Mouse (Mus musculus): ENCODE data around the gene Phf3. TPM values are rescaled to one million over a fixed set of nuclear protein-coding genes. Genes with fewer than 3 reads are reported as not detected.

Phf3 gene
- polyA plus RNA-seq, 1 experiment from 2014 or later = 30.9 TPM

DNA sequence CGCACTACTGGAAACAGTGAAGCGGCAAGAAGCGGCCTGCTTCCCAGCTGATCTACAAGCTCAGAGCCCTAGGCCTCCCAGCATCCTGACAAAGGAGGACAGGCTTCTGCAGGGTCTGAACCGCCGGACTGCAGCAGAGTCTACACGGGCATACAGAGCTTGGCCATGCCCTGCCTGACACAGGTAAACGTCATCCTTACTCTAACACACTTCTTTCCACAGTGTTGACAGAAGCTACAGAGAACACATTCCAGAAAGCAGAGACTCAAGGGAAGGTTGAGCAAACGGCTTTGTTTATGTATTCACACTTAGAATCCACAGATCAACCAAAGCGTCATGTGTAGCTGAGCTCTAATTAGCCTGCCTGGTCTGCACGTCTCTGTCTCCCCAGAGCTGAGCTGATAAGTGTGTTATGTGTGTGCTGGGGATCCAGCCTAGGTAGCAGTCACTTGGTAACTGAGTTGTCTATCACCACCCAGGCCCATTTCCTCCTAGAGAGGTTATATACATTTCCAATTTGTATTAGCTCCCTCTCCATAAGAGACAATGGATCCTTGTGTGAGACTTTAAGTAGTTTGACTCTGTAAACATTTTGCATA, 65.5 kb downstream of the Phf3 start:
- ATAC-seq (replicated peaks; ENCODE audit: low FRiP score, low read depth) = no peak
- TF ChIP-seq CTCF (IDR thresholded peaks at IDR 0.05; ENCODE audit: low read depth) = no peak
- 76% methylated on average over 10 of the region's 10 CpGs for WGBS
- Histone ChIP-seq H3K4me1 (replicated peaks; ENCODE audit: insufficient read depth, low read length) (no peaks in the 10 kb centered on the region), H3K9me3 (replicated peaks; ENCODE audit: low read length) (no peaks in the 10 kb centered on the region), H3K4me3 (replicated peaks; ENCODE audit: low read depth, low read length) (no peak overlapping the region), H3K9ac (ENCODE audit: low read depth, low read length) (no peak overlapping the region), H3K27ac (no peak overlapping the region), H3K27me3 (ENCODE audit: insufficient read depth, low read length) (no peaks in the 10 kb centered on the region), H3K36me3 (ENCODE audit: insufficient read depth, low read length) (peaks cover 62% of the 10 kb centered on the region), H3K4me2 (ENCODE audit: low read length) (no peak overlapping the region)
- no peak for DNase-seq (ENCODE audit: low spot score)

DNA sequence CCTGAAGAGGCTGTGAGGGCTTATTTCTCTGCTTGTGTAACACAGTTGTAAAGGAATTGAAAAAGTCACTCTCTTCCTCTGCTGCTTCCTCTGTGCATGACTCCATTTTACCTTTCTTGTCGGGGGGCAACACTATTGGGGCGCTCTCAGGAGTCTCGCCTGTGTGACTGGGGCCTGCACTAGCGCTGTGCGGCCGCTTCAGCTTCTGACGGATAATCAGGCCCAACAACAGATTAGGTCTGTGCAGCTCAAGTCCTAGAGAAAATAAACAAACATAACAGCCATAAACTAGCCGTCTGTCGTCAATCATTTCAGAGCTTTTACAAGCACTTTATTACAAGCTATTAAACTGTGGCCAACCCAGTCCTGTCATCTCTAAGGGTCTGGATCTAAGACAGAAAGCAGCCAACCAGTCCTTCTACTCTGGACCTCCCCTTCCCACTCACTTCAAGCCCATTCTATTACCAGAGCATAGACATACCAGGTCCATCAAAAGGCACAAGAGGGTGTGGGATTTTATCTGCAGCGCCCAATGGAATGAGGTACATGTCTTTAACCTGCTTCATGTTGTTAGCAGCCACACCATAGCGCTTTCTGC, 67.9 kb downstream of the Phf3 start:
- Histone ChIP-seq H3K27ac (no peak overlapping the region), H3K4me2 (ENCODE audit: low read length) (no peak overlapping the region), H3K9me3 (replicated peaks; ENCODE audit: low read length) (no peaks in the 10 kb centered on the region), H3K4me1 (replicated peaks; ENCODE audit: insufficient read depth, low read length) (no peaks in the 10 kb centered on the region), H3K4me3 (replicated peaks; ENCODE audit: low read depth, low read length) (no peak overlapping the region), H3K9ac (ENCODE audit: low read depth, low read length) (no peak overlapping the region), H3K36me3 (ENCODE audit: insufficient read depth, low read length) (peaks cover 48% of the 10 kb centered on the region), H3K27me3 (ENCODE audit: insufficient read depth, low read length) (no peaks in the 10 kb centered on the region)
- TF ChIP-seq CTCF (IDR thresholded peaks at IDR 0.05; ENCODE audit: low read depth) = no peak
- WGBS = 67% methylated on average over 11 of the region's 11 CpGs
- peak; percentile 71 for DNase-seq (ENCODE audit: low spot score)
- ATAC-seq (replicated peaks; ENCODE audit: low FRiP score, low read depth) = peak; percentile 64; the same call in 1 of the 2 replicates

DNA sequence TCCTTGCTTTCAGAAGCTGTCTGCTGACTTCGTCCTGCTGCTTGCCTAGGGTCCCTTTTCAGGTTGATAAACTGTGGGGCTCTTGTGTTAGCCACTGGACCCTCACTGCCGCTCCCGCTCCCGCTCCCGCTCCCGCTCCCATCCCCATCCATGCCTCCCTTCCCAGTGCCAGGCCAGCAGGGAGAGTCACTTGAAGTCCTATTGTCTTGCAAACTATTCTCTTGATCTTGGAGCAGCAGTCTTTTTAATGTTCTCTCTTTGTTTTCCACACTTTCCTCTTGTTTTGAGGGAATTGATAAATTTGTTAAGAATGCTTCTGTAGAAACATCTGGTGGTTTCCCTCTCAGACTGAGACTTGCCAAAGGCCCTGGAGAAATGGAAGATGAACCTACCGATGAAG, 68.8 kb downstream of the Phf3 start:
- no peak overlapping the region for H3K4me3 ChIP-seq (replicated peaks; ENCODE audit: low read depth, low read length)
- H3K4me2 ChIP-seq (ENCODE audit: low read length) = no peak overlapping the region
- H3K4me1 ChIP-seq (replicated peaks; ENCODE audit: insufficient read depth, low read length) = no peaks in the 10 kb centered on the region
- WGBS = 93% methylated on average over 7 of the region's 7 CpGs
- H3K27ac ChIP-seq = no peak overlapping the region
- TF ChIP-seq CTCF (IDR thresholded peaks at IDR 0.05; ENCODE audit: low read depth) = no peak
- H3K36me3 ChIP-seq (ENCODE audit: insufficient read depth, low read length) = peaks cover 45% of the 10 kb centered on the region
- DNase-seq (ENCODE audit: low spot score) = no peak
- H3K9me3 ChIP-seq (replicated peaks; ENCODE audit: low read length) = no peaks in the 10 kb centered on the region
- no peak overlapping the region for H3K9ac ChIP-seq (ENCODE audit: low read depth, low read length)
- H3K27me3 ChIP-seq (ENCODE audit: insufficient read depth, low read length) = no peaks in the 10 kb centered on the region
- ATAC-seq (replicated peaks; ENCODE audit: low FRiP score, low read depth) = no peak

DNA sequence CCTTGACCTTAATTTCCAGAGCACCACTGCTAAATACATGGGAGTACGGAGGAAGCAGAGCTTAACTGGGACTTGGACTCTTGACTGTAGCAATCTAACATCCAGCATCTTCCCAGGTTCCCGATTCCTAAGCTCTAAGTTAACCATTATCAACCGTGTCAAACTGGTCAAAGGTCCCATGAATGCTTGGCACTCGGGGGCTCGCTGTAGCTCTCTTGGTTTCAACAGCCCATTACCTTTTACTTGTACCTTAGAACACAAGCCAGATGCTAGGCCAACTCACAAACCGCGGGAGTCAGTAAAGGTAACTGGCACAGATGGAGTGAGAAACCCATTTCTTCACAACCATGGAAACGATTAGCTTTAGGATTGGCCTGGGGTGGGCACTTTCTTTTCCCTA, 71.8 kb downstream of the Phf3 start:
- Histone ChIP-seq H3K9ac (ENCODE audit: low read depth, low read length) (no peak overlapping the region), H3K27ac (no peak overlapping the region), H3K36me3 (ENCODE audit: insufficient read depth, low read length) (peaks cover 29% of the 10 kb centered on the region), H3K27me3 (ENCODE audit: insufficient read depth, low read length) (no peaks in the 10 kb centered on the region), H3K4me2 (ENCODE audit: low read length) (no peak overlapping the region), H3K9me3 (replicated peaks; ENCODE audit: low read length) (no peaks in the 10 kb centered on the region), H3K4me3 (replicated peaks; ENCODE audit: low read depth, low read length) (no peak overlapping the region), H3K4me1 (replicated peaks; ENCODE audit: insufficient read depth, low read length) (no peaks in the 10 kb centered on the region)
- WGBS = 84% methylated on average over 8 of the region's 8 CpGs
- TF ChIP-seq CTCF (IDR thresholded peaks at IDR 0.05; ENCODE audit: low read depth) = no peak
- no peak for DNase-seq (ENCODE audit: low spot score)
- ATAC-seq (replicated peaks; ENCODE audit: low FRiP score, low read depth) = peak; percentile 68

DNA sequence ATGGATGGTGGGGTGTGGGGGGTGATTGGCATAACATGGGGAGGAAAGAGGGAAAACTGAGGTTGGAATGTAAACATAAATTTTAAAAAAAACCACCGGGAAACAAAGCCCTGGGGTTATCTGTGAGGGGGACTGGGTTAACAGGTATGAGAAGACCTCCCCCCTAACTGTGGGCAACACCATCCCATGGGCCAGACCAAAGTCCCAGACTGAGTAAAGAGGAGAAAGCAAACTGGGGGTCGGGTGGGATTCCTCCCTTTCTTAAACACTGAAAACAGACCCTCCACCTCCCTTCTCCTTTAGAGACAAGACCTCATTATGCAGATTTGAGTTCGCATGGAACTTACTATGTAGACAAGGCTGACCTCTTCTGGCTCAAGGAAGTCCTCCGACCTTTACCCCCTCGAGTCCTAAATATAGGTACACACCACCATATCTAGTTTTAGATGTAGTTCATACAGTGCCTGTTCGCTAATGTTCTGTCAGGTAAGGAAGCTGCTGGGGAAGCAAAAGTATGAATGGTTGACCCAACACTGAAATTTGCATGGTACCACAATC, 74.4 kb downstream of the Phf3 start:
- no peak overlapping the region for H3K4me2 ChIP-seq (ENCODE audit: low read length)
- peaks cover 14% of the 10 kb centered on the region for H3K36me3 ChIP-seq (ENCODE audit: insufficient read depth, low read length)
- no peak for TF ChIP-seq CTCF (IDR thresholded peaks at IDR 0.05; ENCODE audit: low read depth)
- no peaks in the 10 kb centered on the region for H3K4me1 ChIP-seq (replicated peaks; ENCODE audit: insufficient read depth, low read length)
- ATAC-seq (replicated peaks; ENCODE audit: low FRiP score, low read depth) (no peak), DNase-seq (ENCODE audit: low spot score) (no peak)
- no peaks in the 10 kb centered on the region for H3K9me3 ChIP-seq (replicated peaks; ENCODE audit: low read length)
- no peak overlapping the region for H3K27ac ChIP-seq
- no peaks in the 10 kb centered on the region for H3K27me3 ChIP-seq (ENCODE audit: insufficient read depth, low read length)
- 72% methylated on average over 6 of the region's 6 CpGs for WGBS
- H3K4me3 ChIP-seq (replicated peaks; ENCODE audit: low read depth, low read length) = no peak overlapping the region
- H3K9ac ChIP-seq (ENCODE audit: low read depth, low read length) = no peak overlapping the region

DNA sequence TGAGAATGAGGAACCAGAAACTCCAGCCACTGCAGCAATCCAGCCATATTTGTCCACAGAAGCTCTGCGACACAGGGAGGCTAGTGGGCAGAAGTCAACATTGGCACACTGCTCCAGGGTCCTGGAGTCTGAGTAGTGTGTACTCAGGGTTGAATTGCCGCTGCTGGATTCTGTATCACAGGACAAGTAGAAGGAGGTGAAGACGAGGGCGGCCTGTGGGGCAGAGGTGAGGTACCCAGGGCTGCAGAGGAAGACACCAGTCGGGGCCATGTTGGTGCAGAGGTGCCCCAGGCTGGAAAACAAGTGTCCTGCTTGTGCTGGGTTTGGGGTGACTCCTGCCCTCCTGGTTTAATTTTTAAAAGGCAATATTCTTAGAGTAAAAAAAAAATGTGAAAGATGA, 79.1 kb downstream of the Phf3 start:
- H3K36me3 ChIP-seq (ENCODE audit: insufficient read depth, low read length) = no peaks in the 10 kb centered on the region
- no peak overlapping the region for H3K9ac ChIP-seq (ENCODE audit: low read depth, low read length)
- 78% methylated on average over 5 of the region's 5 CpGs for WGBS
- TF ChIP-seq CTCF (IDR thresholded peaks at IDR 0.05; ENCODE audit: low read depth) = no peak
- H3K27ac ChIP-seq = no peak overlapping the region
- H3K27me3 ChIP-seq (ENCODE audit: insufficient read depth, low read length) = no peaks in the 10 kb centered on the region
- H3K4me1 ChIP-seq (replicated peaks; ENCODE audit: insufficient read depth, low read length) = no peaks in the 10 kb centered on the region
- no peak overlapping the region for H3K4me2 ChIP-seq (ENCODE audit: low read length)
- ATAC-seq (replicated peaks; ENCODE audit: low FRiP score, low read depth) = no peak
- no peaks in the 10 kb centered on the region for H3K9me3 ChIP-seq (replicated peaks; ENCODE audit: low read length)
- DNase-seq (ENCODE audit: low spot score) = no peak
- H3K4me3 ChIP-seq (replicated peaks; ENCODE audit: low read depth, low read length) = no peak overlapping the region
